Mouse (Mus musculus) megakaryocyte, embryonic 14.5 days (primary cell): ENCODE data around the gene Otor. TPM values are rescaled to one million over a fixed set of nuclear protein-coding genes. Genes with fewer than 3 reads are reported as not detected.

Source experiments
- H3K27me3 ChIP-seq: replicated peaks from 2 replicates; pipeline ENCODE3; 2012; ENCODE audit warnings: inconsistent platforms
- H3K36me3 ChIP-seq: replicated peaks from 2 replicates; pipeline ENCODE3; 2012; ENCODE audit warnings: low read length, inconsistent platforms, mixed read lengths
- H3K4me1 ChIP-seq: 2 replicates; pipeline ENCODE4 v1.6.1; 2012; ENCODE audit warnings: inconsistent platforms
- H3K4me3 ChIP-seq: replicated peaks from 2 replicates; pipeline ENCODE3; 2012; ENCODE audit warnings: moderate library complexity, mild to moderate bottlenecking, inconsistent platforms
- H3K9me3 ChIP-seq: 2 replicates; pipeline ENCODE4 v1.6.1; 2012; ENCODE audit warnings: inconsistent platforms
- FLI1 ChIP-seq: IDR thresholded peaks from 2 replicates; pipeline ENCODE4 v1.6.1; 2012; ENCODE audit warnings: low read length, inconsistent platforms, mixed read lengths
- GATA1 ChIP-seq: IDR thresholded peaks from 3 replicates; pipeline ENCODE4 v1.6.1; 2012; ENCODE audit warnings: mixed read lengths, low read length, inconsistent platforms, borderline replicate concordance
- polyA plus RNA-seq: library from polyadenylated mRNA; stranded (reverse); fragments of >175 nt; gene quantifications from 2 replicates; pipeline ENCODE4 v1.2.3, GENCODE M21; 2012; ENCODE audit warnings: low replicate concordance; ENCODE audit not compliant: insufficient read depth

The Otor gene
- not detected in 2 replicates for polyA plus RNA-seq

DNA sequence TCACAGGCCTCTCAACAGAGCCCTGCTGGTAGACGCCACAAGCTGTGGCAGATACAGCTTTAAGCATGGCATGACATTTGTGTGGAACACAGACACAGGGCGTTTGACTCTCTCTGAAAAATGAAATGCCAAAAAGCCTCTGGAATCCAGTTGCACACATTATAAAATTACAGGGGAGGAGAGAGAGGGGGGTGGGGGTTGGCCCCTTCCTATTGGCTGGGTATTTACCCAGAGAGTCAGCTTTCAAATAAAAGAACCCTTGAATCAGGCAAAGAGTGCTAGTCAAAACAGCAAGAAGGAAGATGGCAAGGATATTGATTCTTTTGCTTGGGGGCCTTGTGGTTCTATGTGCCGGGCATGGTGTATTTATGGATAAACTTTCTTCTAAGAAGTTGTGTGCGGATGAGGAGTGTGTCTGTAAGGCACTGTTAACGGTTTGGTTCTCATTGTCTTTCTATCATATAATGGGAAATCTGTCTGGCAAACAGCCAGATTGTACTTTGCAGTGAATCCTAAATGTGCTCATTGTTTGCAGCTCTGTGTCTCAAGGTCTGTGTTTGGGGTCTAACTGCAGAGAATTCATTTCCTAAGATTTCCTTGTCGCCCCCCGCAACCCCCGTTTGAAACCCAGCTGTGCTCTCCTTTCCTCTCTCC is at the start of gene Otor:
TSS of gene Otor (plus strand) at position 276 of the 654 bp plus-strand sequence.
- no peak within 1 kb of the TSS for H3K4me3 ChIP-seq
- H3K9me3 ChIP-seq: no peaks in the 10 kb centered on the region
- no peaks in the 10 kb centered on the region for H3K36me3 ChIP-seq
- H3K4me1 ChIP-seq: peaks cover 16% of the 10 kb centered on the region
- TF ChIP-seq GATA1 (no peak), FLI1 (no peak)
- H3K27me3 ChIP-seq: no peaks in the 10 kb centered on the region

DNA sequence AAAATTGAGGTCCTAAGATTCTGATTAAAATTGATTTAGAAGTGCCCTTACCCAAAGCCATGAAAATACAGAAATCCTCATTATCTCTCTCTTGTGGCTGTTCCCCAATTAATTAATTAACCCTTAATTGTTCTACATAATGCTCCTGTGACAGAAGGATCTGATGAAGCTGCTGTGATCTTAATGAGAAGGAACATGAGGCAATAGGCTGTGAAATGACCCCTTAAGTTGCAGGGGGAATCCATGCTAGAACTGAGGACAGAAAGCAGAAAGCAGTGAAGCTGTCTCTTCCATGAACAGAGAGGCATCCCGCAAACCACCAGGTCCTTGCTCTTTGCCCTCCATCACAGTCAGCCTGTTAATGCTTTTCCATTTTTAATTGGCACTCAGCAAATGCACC is 47.0 kb upstream of the Otor start:
- Histone ChIP-seq H3K4me1 (no peaks in the 10 kb centered on the region), H3K36me3 (no peaks in the 10 kb centered on the region), H3K9me3 (no peaks in the 10 kb centered on the region), H3K27me3 (no peaks in the 10 kb centered on the region), H3K4me3 (no peak overlapping the region)
- TF ChIP-seq FLI1 (no peak), GATA1 (no peak)

DNA sequence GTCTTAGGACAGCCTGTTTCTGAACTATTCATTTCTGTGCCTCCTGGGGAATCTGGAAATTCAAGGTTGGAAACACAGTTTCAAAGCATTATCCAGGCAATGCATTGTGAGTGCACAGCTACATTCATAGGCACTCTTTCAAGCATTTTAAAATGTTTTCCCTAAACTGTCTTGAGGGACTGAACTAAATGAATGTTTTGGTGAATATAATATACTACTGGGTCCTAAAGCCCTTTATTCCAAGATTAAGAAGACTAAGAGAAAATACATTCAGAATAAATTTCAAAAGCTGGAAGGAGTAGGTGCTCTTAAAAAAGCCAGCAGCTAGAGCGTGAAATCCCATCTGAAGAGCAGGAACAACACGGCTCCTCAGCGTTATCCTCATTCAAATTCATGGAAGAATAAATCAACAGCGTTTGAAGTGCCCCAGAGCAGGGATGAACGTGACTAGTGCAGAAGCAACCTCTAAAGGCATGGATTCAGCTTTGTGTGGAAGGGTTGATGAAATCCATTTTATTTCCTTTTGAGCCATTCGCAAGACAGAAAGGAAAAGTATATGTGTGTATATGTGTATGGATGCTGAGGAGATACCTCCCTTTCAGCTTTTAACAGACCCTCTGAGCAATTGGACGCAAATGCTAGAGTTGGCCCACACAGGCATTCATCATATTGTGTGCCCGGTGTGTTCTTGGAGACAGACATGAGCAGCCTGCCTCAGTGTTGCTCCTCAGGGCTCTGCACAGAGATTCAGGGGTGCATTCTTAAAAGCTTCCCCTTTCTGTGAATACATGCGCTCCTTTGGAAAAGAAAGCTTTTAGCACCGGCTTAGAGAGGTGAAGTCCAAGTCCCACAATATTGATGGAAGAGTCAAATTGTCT is 45.7 kb upstream of the Otor start:
- no peaks in the 10 kb centered on the region for H3K9me3 ChIP-seq

DNA sequence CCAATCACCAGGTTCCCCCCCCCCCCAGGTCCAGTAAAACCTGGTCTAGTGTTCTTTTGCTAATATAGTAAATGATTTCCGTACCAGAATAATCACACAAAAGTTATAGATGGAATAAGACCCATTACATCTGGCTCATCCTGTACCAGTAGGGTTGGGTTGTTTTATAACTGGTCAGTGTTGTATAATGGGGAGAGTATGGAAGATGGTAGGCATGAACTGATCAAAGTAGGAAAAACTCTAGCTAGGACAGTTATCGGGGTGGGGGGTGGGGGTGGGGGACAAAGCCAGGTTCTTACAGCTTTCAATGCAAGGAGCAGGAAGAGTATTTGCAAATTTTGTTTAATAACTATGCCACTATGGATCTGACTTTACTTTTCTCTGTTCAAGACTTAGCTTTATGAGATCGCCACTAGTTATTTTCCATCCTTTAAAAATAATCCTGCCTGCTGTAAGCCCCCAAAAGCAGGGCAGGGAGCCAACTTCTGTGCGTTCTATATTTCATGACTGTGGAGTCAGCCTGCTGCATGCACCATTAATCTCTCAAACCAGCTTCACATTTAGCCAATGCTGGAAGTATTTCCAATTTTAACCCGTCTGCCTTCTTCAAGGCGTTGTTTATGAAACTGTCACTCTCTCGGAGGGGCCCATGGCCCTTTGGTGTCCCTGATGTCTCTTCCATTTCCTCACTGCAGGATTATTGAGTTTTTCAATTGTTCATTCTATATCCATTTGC is 43.8 kb upstream of the Otor start:
- no peak for TF ChIP-seq FLI1
- no peak for TF ChIP-seq GATA1
- H3K9me3 ChIP-seq: no peaks in the 10 kb centered on the region
- H3K27me3 ChIP-seq: no peaks in the 10 kb centered on the region
- H3K4me1 ChIP-seq: no peaks in the 10 kb centered on the region
- H3K4me3 ChIP-seq: no peak overlapping the region
- no peaks in the 10 kb centered on the region for H3K36me3 ChIP-seq

More for the DNA sequence above, 45.7 kb upstream of the Otor start:
- no peak overlapping the region for H3K4me3 ChIP-seq
- no peak for TF ChIP-seq FLI1
- no peak for TF ChIP-seq GATA1
- H3K4me1 ChIP-seq: no peaks in the 10 kb centered on the region
- H3K27me3 ChIP-seq: no peaks in the 10 kb centered on the region
- H3K36me3 ChIP-seq: no peaks in the 10 kb centered on the region

DNA sequence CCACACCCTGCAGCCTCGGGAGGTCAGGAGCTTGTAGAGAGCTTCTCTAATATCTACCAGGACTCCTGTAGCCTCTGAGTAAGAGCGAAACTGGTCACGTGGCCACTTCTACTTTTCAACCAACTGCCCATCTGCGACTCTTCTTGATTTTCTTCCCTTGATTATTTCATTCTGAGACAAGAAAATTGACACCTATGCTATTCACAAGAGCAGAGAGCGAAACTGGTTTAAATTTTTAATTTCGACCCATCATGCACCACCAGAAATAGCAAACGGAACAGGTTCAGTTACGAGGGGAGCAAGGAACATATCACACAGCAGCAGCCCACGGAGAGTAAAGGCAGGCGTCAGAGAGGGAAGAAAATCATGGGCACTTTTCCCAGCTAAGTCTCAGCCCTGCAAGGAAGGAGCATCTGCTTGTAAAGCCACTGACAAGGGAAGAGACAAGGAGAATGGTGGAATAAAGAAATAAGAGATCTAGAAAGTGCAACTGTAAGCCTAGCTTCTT is 43.1 kb upstream of the Otor start:
- Histone ChIP-seq H3K4me3 (no peak overlapping the region), H3K9me3 (no peaks in the 10 kb centered on the region), H3K36me3 (no peaks in the 10 kb centered on the region), H3K27me3 (no peaks in the 10 kb centered on the region), H3K4me1 (no peaks in the 10 kb centered on the region)
- TF ChIP-seq FLI1 (no peak), GATA1 (no peak)

DNA sequence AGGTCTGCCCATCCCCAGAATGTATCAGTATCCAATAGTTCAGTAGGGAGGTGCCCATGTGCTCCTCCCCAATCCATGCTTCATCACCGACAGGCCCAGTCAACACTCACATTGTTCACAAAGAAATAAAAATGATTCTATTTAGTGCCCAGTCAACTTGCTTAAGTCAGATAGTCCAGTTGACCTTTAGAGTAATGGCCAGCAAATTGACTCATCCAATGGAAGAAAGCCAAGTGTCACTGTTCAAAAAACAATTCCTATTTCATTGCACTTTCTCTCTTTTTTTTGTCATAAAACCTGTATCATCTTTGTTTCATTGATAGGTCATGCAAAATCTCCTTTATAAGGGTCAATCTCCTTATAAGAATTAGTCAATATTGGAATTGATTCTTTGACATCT is 36.7 kb upstream of the Otor start:
- Histone ChIP-seq H3K27me3 (no peaks in the 10 kb centered on the region), H3K4me1 (no peaks in the 10 kb centered on the region), H3K36me3 (no peaks in the 10 kb centered on the region), H3K4me3 (no peak overlapping the region), H3K9me3 (no peaks in the 10 kb centered on the region)
- TF ChIP-seq FLI1 (no peak), GATA1 (no peak)

DNA sequence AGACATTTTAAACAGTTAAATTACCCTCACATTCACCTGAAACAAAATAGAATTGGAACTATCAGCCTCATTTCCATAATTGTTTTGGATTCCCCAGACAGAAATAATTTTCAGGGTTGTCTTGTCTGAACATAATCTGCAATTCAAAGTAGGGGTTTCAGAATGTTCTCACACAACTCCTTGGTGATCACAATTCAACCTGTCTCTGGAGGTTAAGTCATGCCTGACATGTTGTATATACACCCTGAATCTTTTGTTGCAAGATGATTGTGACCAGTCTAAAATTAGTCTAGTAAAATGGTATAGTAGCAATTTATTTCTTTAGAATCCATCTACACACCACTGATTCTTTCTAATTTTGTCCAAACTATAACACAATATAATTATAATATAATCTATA is 23.0 kb upstream of the Otor start:
- Histone ChIP-seq H3K4me3 (no peak overlapping the region), H3K27me3 (no peaks in the 10 kb centered on the region)
- no peak for TF ChIP-seq FLI1
- TF ChIP-seq GATA1: no peak

DNA sequence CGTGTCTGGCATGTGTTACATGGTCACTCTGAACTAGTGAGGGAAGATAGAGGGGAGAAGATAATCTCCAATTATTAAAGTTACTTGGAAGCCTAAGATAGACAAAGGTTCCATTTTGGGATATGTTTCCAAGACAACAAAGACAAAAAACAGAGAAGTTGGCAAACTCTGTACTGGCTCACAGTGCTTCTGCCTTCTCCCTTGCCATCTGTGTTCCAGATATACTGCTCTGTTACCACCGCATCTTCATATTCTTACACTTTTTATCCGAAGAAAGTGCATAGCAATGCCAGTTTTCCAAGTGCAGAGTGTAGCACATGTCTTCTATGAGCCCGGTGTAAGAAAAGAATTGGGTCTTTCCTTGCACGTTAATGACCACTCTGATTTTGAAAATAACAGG is 21.5 kb upstream of the Otor start:
- Histone ChIP-seq H3K9me3 (no peaks in the 10 kb centered on the region), H3K27me3 (no peaks in the 10 kb centered on the region), H3K36me3 (no peaks in the 10 kb centered on the region), H3K4me1 (no peaks in the 10 kb centered on the region), H3K4me3 (no peak overlapping the region)
- TF ChIP-seq FLI1 (no peak), GATA1 (no peak)

More for the DNA sequence above, 23.0 kb upstream of the Otor start:
- Histone ChIP-seq H3K36me3 (no peaks in the 10 kb centered on the region), H3K9me3 (no peaks in the 10 kb centered on the region), H3K4me1 (no peaks in the 10 kb centered on the region)

DNA sequence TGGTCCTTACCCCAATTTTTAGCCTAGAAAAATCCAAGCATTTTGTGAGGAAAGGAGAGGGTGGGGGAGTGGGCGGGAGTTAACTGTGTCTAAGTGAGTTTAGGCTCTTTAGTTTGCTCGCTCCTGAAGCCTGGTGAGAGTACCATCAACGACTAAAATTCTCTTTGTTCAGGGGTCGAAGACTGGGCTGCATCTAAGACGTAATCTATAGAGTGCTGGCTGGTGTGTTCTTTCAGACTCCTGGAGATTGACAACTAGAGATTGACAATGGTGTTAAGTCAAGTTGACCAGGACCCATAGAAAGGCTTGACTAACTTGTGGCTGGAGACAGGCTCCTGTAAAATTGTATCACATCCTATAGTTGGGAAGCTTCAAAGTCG is 15.9 kb upstream of the Otor start:
- peaks cover 25% of the 10 kb centered on the region for H3K36me3 ChIP-seq
- peaks cover 17% of the 10 kb centered on the region for H3K4me1 ChIP-seq
- no peaks in the 10 kb centered on the region for H3K9me3 ChIP-seq
- no peak for TF ChIP-seq FLI1
- no peaks in the 10 kb centered on the region for H3K27me3 ChIP-seq
- H3K4me3 ChIP-seq: peak overlapping the region; percentile 100
